Mouse (Mus musculus) ovary, postnatal 14 days (tissue): ENCODE measurements around the gene Snx25.

Experiments
- DNase-seq: peaks from one replicate; pipeline ENCODE4 v3.0.0; 2022; ENCODE audit warnings: low spot score

The Snx25 gene

GRCm38 (mm10) chr8:46010746-46011680 is 140.9 kb downstream of the Snx25 start:
- peak; percentile 11 for DNase-seq

GRCm38 (mm10) chr8:46010306-46010705 is 141.7 kb downstream of the Snx25 start:
- DNase-seq = no peak

DNA sequence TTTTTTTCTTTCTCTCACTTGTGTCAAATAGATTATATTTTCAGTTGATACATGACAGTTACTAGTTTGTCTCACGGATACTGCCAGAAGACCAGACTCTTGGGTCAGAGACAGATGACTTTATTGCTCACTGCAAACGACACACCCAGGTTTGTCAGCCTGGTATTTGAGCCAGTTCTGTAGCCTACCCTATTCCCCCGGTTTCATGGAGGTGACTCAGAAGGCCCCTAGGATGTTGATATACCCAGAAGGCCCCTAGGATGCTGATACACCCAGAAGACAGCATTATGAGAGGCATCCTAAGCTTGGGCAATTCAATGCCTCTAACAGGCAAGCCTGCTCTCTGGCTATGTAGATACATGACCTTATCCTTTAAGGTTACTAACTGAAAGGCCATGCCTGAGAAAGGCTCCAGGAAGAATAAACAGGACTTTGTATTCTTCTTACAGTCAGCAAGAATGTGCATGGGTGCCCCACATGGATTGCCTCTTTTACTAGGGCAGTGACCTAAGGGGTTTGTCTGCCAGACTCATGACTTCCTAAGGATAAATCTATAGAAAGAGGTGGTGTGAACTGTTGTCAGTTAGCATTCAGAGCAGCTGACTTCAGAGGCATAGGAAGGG is 144.8 kb downstream of the Snx25 start:
- DNase-seq = no peak

GRCm38 (mm10) chr8:46005596-46005995 is 146.4 kb downstream of the Snx25 start, which contains the start of gene Ankrd37:
Gene Ankrd37 (minus strand): TSS chr8:46005707.
- DNase-seq = no peak

GRCm38 (mm10) chr8:45999784-46000705 is 151.9 kb downstream of the Snx25 start:
- DNase-seq = peak; percentile 98

DNA sequence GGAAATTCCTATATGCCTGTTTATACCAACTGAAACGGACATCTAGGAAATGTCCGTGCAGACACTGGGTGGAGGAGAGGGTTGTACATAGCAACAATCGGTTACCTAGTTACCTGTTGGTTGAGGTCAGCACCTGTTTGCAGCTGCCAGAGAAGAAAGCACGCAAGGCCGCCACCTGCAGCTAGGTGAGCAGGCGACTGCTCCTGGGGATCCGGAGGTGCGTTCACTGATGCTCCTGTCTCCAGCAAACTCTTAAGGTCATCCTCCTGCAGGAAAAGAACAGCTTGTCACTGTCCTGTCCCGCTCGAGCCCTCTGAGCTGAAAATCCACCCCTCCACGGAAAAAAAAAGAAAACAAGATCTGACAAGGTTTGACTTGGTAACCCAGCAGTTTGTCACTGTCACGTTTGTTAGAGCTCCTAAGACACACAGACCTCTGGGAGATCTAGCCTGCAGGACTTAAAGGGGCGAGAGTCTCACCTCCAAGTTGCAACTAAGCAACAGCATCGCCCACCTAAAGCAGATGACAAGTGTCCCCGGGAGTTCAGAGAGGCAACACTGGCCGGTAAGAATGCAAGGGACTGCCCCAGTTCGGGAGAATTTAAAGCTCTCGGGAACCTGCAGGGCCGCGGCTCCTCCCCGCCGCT is 152.7 kb downstream of the Snx25 start, which contains the start of gene Lrp2bp:
TSS of gene Lrp2bp (plus strand) at position 166 of the 646 bp plus-strand sequence.
- no peak for DNase-seq

- DNase-seq = no peak
These were observed 153.7 kb downstream of the Snx25 start for GRCm38 (mm10) chr8:45998228-45998627.

- DNase-seq = no peak
These were observed 156.4 kb downstream of the Snx25 start for GRCm38 (mm10) chr8:45995576-45995975.

GRCm38 (mm10) chr8:45994111-45994510 is 157.8 kb downstream of the Snx25 start:
- no peak for DNase-seq

GRCm38 (mm10) chr8:45990631-45991310 is 161.2 kb downstream of the Snx25 start:
- DNase-seq = no peak

GRCm38 (mm10) chr8:45988189-45988588 is 163.8 kb downstream of the Snx25 start:
- no peak for DNase-seq

DNA sequence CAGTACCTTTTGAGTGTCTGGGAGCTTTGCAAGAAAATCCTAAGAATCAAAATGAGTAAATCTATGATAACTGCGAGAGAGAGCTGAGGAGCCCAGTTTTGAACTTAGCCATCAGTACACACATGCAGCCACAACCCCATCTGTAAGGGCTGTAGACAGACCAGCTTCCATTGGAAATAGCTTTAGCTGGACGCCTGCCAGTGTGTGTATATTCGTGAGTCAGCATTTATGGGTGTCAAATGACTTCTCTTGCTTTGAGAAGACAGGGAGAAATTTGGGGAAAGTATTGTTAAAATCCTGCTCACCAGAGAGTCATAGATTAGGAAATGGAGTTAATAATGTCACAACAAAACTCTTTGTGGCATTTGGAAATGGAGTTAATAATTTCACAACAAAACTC is 165.3 kb downstream of the Snx25 start:
- no peak for DNase-seq
